ENCODE assay signal across 8 mouse cellular contexts in genomic region chr15:100168191-100168606, GRCm38 (mm10). TPM values are rescaled to one million over a fixed set of nuclear protein-coding genes. Genes with fewer than 3 reads are reported as not detected.
DNase-seq lines count a peak whose midpoint lies in the region; ATAC-seq and TF ChIP-seq lines count a peak whose summit lies in the region.

No protein-coding gene starts in this region.

- H3K27ac ChIP-seq in hindbrain, embryonic 13.5 days, result peak overlapping the region; percentile 60
- no peak overlapping the region for H3K27ac ChIP-seq in hindbrain, embryonic 11.5 days (ENCODE audit: low read depth, low read length)
- H3K27ac ChIP-seq in gastrocnemius, adult 2 months, result peak overlapping the region; percentile 81
- 0 out of 2 replicates have a peak overlapping the region, but pooled peaks have one; percentile 17 for H3K27ac ChIP-seq in hindbrain, embryonic 16.5 days (ENCODE audit: low read depth, low read length)

- no peak overlapping the region for H3K4me3 ChIP-seq in hindbrain, embryonic 13.5 days
- H3K4me3 ChIP-seq in hindbrain, embryonic 11.5 days (ENCODE audit: low read depth, low read length), result no peak overlapping the region
- no peak overlapping the region; the same call in 1 of the 2 replicates for H3K4me3 ChIP-seq in gastrocnemius, adult 2 months
- no peak overlapping the region for H3K4me3 ChIP-seq in hindbrain, embryonic 16.5 days (ENCODE audit: low read length)

- H3K36me3 ChIP-seq in hindbrain, embryonic 13.5 days, result peaks cover 76% of the 10 kb centered on the region
- peaks cover 11% of the 10 kb centered on the region for H3K36me3 ChIP-seq in hindbrain, embryonic 11.5 days (ENCODE audit: control insufficient read depth, insufficient read depth, low read length)
- H3K36me3 ChIP-seq in hindbrain, embryonic 16.5 days (ENCODE audit: control insufficient read depth, insufficient read depth, low read length), result peaks cover 42% of the 10 kb centered on the region

- H3K4me1 ChIP-seq in hindbrain, embryonic 13.5 days (replicated peaks), result no peaks in the 10 kb centered on the region
- no peaks in the 10 kb centered on the region for H3K4me1 ChIP-seq in hindbrain, embryonic 11.5 days (replicated peaks; ENCODE audit: control insufficient read depth, insufficient read depth, low read length)
- no peaks in the 10 kb centered on the region for H3K4me1 ChIP-seq in hindbrain, embryonic 16.5 days (ENCODE audit: control insufficient read depth, insufficient read depth, low read depth, low read length)

- 92% methylated on average over 8 of the region's 8 CpGs for WGBS in hindbrain, embryonic 13.5 days
- 91% methylated on average over 8 of the region's 8 CpGs for WGBS in hindbrain, embryonic 11.5 days
- 71% methylated on average over 8 of the region's 8 CpGs for WGBS in hindbrain, embryonic 16.5 days

- no peak overlapping the region for H3K4me2 ChIP-seq in hindbrain, embryonic 13.5 days
- no peak overlapping the region for H3K4me2 ChIP-seq in hindbrain, embryonic 11.5 days (replicated peaks; ENCODE audit: low read depth, low read length)
- no peak overlapping the region for H3K4me2 ChIP-seq in hindbrain, embryonic 16.5 days (ENCODE audit: low read length)

- TF ChIP-seq CTCF in gastrocnemius, adult 2 months (IDR thresholded peaks at IDR 0.05), result no peak

- intact Hi-C loops in gastrocnemius, adult 2 months (cut with DNase I), result no loop called here

- ATAC-seq in hindbrain, embryonic 13.5 days (ENCODE audit: low FRiP score), result no peak
- ATAC-seq in hindbrain, embryonic 11.5 days (ENCODE audit: low FRiP score), result no peak
- no peak for ATAC-seq in hindbrain, embryonic 16.5 days

- H3K9me3 ChIP-seq in hindbrain, embryonic 13.5 days, result no peaks in the 10 kb centered on the region
- H3K9me3 ChIP-seq in hindbrain, embryonic 11.5 days (ENCODE audit: control insufficient read depth, low read length), result no peaks in the 10 kb centered on the region
- no peaks in the 10 kb centered on the region for H3K9me3 ChIP-seq in hindbrain, embryonic 16.5 days (ENCODE audit: control insufficient read depth, low read length)

- H3K9ac ChIP-seq in hindbrain, embryonic 13.5 days, result no peak overlapping the region
- H3K9ac ChIP-seq in hindbrain, embryonic 11.5 days (ENCODE audit: low read depth, low read length), result no peak overlapping the region
- no peak overlapping the region for H3K9ac ChIP-seq in hindbrain, embryonic 16.5 days (ENCODE audit: low read depth, low read length)

- no peak for DNase-seq in hindbrain, embryonic 11.5 days (ENCODE audit: low spot score)
- peak; percentile 71 for DNase-seq in adipocyte (ENCODE audit: low spot score)
- peak; percentile 63 for DNase-seq in gastrocnemius, adult 2 months
- no peak for DNase-seq in spleen, postnatal 10 days (ENCODE audit: low spot score in 2 of 2)
- DNase-seq in thymus, postnatal 36 days, result no peak
- DNase-seq in cerebellum, adult 18-20 months, result no peak

- H3K27me3 ChIP-seq in hindbrain, embryonic 13.5 days, result no peaks in the 10 kb centered on the region
- H3K27me3 ChIP-seq in hindbrain, embryonic 11.5 days (ENCODE audit: control insufficient read depth, insufficient read depth, low read length), result no peaks in the 10 kb centered on the region
- H3K27me3 ChIP-seq in hindbrain, embryonic 16.5 days (replicated peaks; ENCODE audit: control insufficient read depth, insufficient read depth, low read length), result no peaks in the 10 kb centered on the region

RNA-seq across cellular contexts. Expression of gene Atf1, which starts 59.4 kb away (rescaled TPM):
- polyA plus RNA-seq in hindbrain, embryonic 13.5 days (2015; fragmentation: Nextera tagmentation; extraction: Ambion mirVana), result 17.5 and 17.7 TPM in 2 replicates
- polyA plus RNA-seq in hindbrain, embryonic 11.5 days (2014; fragmentation: Nextera tagmentation; extraction: Ambion mirVana), result 27.7 and 35.5 TPM in 2 replicates
- total RNA-seq in gastrocnemius, adult 2 months (2021), result 10 to 100 TPM; 55.4 to 56.6 TPM
- 11.8 and 13.1 TPM in 2 replicates for polyA plus RNA-seq in hindbrain, embryonic 16.5 days (2015; fragmentation: Nextera tagmentation; extraction: Ambion mirVana)

Comparison
In these comparisons a context has a peak if more than half of its experiments do, and no peak if none do; other contexts are left out.
1. DNase-seq: peak in adipocyte (single experiment) and gastrocnemius, adult 2 months (single experiment); none in hindbrain, embryonic 11.5 days (single experiment), spleen, postnatal 10 days (0 of 2), thymus, postnatal 36 days (0 of 2) and cerebellum, adult 18-20 months (0 of 2).